Mouse (Mus musculus): ENCODE data around the gene Il11ra2. TPM values are rescaled to one million over a fixed set of nuclear protein-coding genes. Genes with fewer than 3 reads are reported as not detected.
"Not testable (repeated sequence)": the region's sequence is repeated elsewhere in the genome, so short reads cannot be mapped to it uniquely, and the experiment has no call there.

Il11ra2 gene
- not detected in 2 replicates for polyA plus RNA-seq (2012; ENCODE audit: insufficient read depth, insufficient read length, low replicate concordance, missing spikeins)

GRCm38 (mm10) chr4:42661793-42662192 is at the start of gene Il11ra2:
Gene Il11ra2 (minus strand): TSS chr4:42661893.
- not testable (repeated sequence) for H3K27ac ChIP-seq (ENCODE audit: insufficient read depth, low read depth, low read length); H3K4me3 ChIP-seq (ENCODE audit: insufficient read depth, low read depth, low read length); H3K4me1 ChIP-seq (ENCODE audit: control insufficient read depth, insufficient read depth, low read length)
- WGBS = no CpG with 5 or more reads among the region's 3 CpGs

- H3K4me1 ChIP-seq (ENCODE audit: control insufficient read depth, insufficient read depth, low read length); H3K27ac ChIP-seq (ENCODE audit: insufficient read depth, low read depth, low read length); H3K4me3 ChIP-seq (ENCODE audit: insufficient read depth, low read depth, low read length): not testable (repeated sequence)
- no CpG with 5 or more reads among the region's 18 CpGs for WGBS
Measured at GRCm38 (mm10) chr4:42682183-42682524, 20.5 kb upstream of the Il11ra2 start.

GRCm38 (mm10) chr4:42681473-42682182 is 19.9 kb upstream of the Il11ra2 start:
- not testable (repeated sequence) for H3K4me1 ChIP-seq (ENCODE audit: control insufficient read depth, insufficient read depth, low read length); H3K27ac ChIP-seq (ENCODE audit: insufficient read depth, low read depth, low read length); H3K4me3 ChIP-seq (ENCODE audit: insufficient read depth, low read depth, low read length)
- WGBS = no CpG with 5 or more reads among the region's 66 CpGs

- not testable (repeated sequence) for H3K4me1 ChIP-seq (ENCODE audit: control insufficient read depth, insufficient read depth, low read length); H3K27ac ChIP-seq (ENCODE audit: insufficient read depth, low read depth, low read length)
- WGBS = no CpG with 5 or more reads among the region's 32 CpGs
Measured at GRCm38 (mm10) chr4:42680374-42681356, 19.0 kb upstream of the Il11ra2 start.

GRCm38 (mm10) chr4:42679365-42679764 is 17.7 kb upstream of the Il11ra2 start:
- not testable (repeated sequence) for H3K4me3 ChIP-seq (ENCODE audit: insufficient read depth, low read depth, low read length); H3K27ac ChIP-seq (ENCODE audit: insufficient read depth, low read depth, low read length); H3K4me1 ChIP-seq (ENCODE audit: control insufficient read depth, insufficient read depth, low read length)
- WGBS = no CpG with 5 or more reads among the region's 7 CpGs

More at GRCm38 (mm10) chr4:42680374-42681356, 19.0 kb upstream of the Il11ra2 start:
- H3K4me3 ChIP-seq (ENCODE audit: insufficient read depth, low read depth, low read length) = not testable (repeated sequence)

- H3K4me1 ChIP-seq (ENCODE audit: control insufficient read depth, insufficient read depth, low read length); H3K27ac ChIP-seq (ENCODE audit: insufficient read depth, low read depth, low read length); H3K4me3 ChIP-seq (ENCODE audit: insufficient read depth, low read depth, low read length): not testable (repeated sequence)
- WGBS = no CpG with 5 or more reads among the region's 4 CpGs
Measured at GRCm38 (mm10) chr4:42675415-42675814, 13.7 kb upstream of the Il11ra2 start.

- H3K4me3 ChIP-seq (ENCODE audit: insufficient read depth, low read depth, low read length); H3K4me1 ChIP-seq (ENCODE audit: control insufficient read depth, insufficient read depth, low read length); H3K27ac ChIP-seq (ENCODE audit: insufficient read depth, low read depth, low read length): not testable (repeated sequence)
- no CpG with 5 or more reads among the region's 9 CpGs for WGBS
Measured at GRCm38 (mm10) chr4:42654951-42655350, 6.7 kb downstream of the Il11ra2 start, which contains the start of gene Ccl27b. Gene Ccl27b (plus strand): TSS chr4:42655251.

GRCm38 (mm10) chr4:42629419-42629818 is 32.3 kb downstream of the Il11ra2 start, which contains the start of gene Gm2564:
Gene Gm2564 (plus strand): TSS chr4:42629719.
- not testable (repeated sequence) for H3K4me3 ChIP-seq (ENCODE audit: insufficient read depth, low read depth, low read length); H3K27ac ChIP-seq (ENCODE audit: insufficient read depth, low read depth, low read length); H3K4me1 ChIP-seq (ENCODE audit: control insufficient read depth, insufficient read depth, low read length)
- no CpG with 5 or more reads among the region's 8 CpGs for WGBS

- H3K27ac ChIP-seq (ENCODE audit: insufficient read depth, low read depth, low read length); H3K4me1 ChIP-seq (ENCODE audit: control insufficient read depth, insufficient read depth, low read length); H3K4me3 ChIP-seq (ENCODE audit: insufficient read depth, low read depth, low read length): not testable (repeated sequence)
- WGBS = no CpG with 5 or more reads among the region's 5 CpGs
Measured at GRCm38 (mm10) chr4:42611895-42612294, 49.8 kb downstream of the Il11ra2 start, which contains the start of gene Gm10591. Gene Gm10591 (plus strand): TSS chr4:42612195.

Other genes starting within 250 kb of the Il11ra2 start
- not detected in 2 replicates for gene Gm21586, start 222.5 kb downstream of the Il11ra2 start, polyA plus RNA-seq (2012; ENCODE audit: insufficient read depth, insufficient read length, low replicate concordance, missing spikeins)
- not detected in 2 replicates for gene Gm2163, start 195.1 kb downstream of the Il11ra2 start, polyA plus RNA-seq (2012; ENCODE audit: insufficient read depth, insufficient read length, low replicate concordance, missing spikeins)
- not detected in 2 replicates for gene Fam205a2, start 133.7 kb downstream of the Il11ra2 start, polyA plus RNA-seq (2012; ENCODE audit: insufficient read depth, insufficient read length, low replicate concordance, missing spikeins)
- gene Gm10591, start 49.7 kb downstream of the Il11ra2 start, polyA plus RNA-seq (2012; ENCODE audit: insufficient read depth, insufficient read length, low replicate concordance, missing spikeins) = not detected in 2 replicates
- gene Gm2564, start 32.2 kb downstream of the Il11ra2 start, polyA plus RNA-seq (2012; ENCODE audit: insufficient read depth, insufficient read length, low replicate concordance, missing spikeins) = not detected in 2 replicates
- gene Ccl27b, start 6.6 kb downstream of the Il11ra2 start, polyA plus RNA-seq (2012; ENCODE audit: insufficient read depth, insufficient read length, low replicate concordance, missing spikeins) = not detected in 2 replicates
- not detected in 2 replicates for gene 4930578G10Rik, start 73.7 kb upstream of the Il11ra2 start, polyA plus RNA-seq (2012; ENCODE audit: insufficient read depth, insufficient read length, low replicate concordance, missing spikeins)
- gene Ccl19, start 94.7 kb upstream of the Il11ra2 start, polyA plus RNA-seq (2012; ENCODE audit: insufficient read depth, insufficient read length, low replicate concordance, missing spikeins) = not detected in 2 replicates
- not detected in 2 replicates for gene Ccl21a, start 112.1 kb upstream of the Il11ra2 start, polyA plus RNA-seq (2012; ENCODE audit: insufficient read depth, insufficient read length, low replicate concordance, missing spikeins)
- not detected in 2 replicates for gene Fam205a1, start 192.0 kb upstream of the Il11ra2 start, polyA plus RNA-seq (2012; ENCODE audit: insufficient read depth, insufficient read length, low replicate concordance, missing spikeins)
- gene Gm12394, start 194.9 kb upstream of the Il11ra2 start, polyA plus RNA-seq (2012; ENCODE audit: insufficient read depth, insufficient read length, low replicate concordance, missing spikeins) = not detected in 2 replicates
- not detected in 2 replicates for gene Fam205c, start 212.3 kb upstream of the Il11ra2 start, polyA plus RNA-seq (2012; ENCODE audit: insufficient read depth, insufficient read length, low replicate concordance, missing spikeins)

Measured in olfactory bulb, adult 2 months (tissue).